Mouse (Mus musculus) Patski (cell line): ENCODE results near the gene Gatc. TPM values are rescaled to one million over a fixed set of nuclear protein-coding genes. Genes with fewer than 3 reads are reported as not detected.

Experiments used
- ATAC-seq: fragments of 100-300 bp; one replicate; pipeline ENCODE4 v1.8.0; 2021
- CTCF ChIA-PET: fragments of 350-600 bp; sonication (Branson Sonifier 250); formaldehyde crosslinking; loops from one replicate; lab custom pipeline; 2022; ENCODE audit warnings: inconsistent platforms; lab: Charles Lee
- POLR2A ChIA-PET: fragments of 350-600 bp; sonication (Branson Sonifier 250); formaldehyde crosslinking; loops from one replicate; lab custom pipeline; 2022; ENCODE audit warnings: antibody characterized with exemption, inconsistent platforms; lab: Charles Lee
- DNase-seq: peaks from one replicate; pipeline ENCODE4 v3.0.0-alpha.2; 2011; ENCODE audit warnings: low read depth, low spot score
- H3K27me3 ChIP-seq: fragments of 371-371 bp; one replicate; pipeline ENCODE4 v1.5.1; 2021
- CTCF ChIP-seq: fragments of 100-300 bp; IDR thresholded peaks from one replicate; pipeline ENCODE4 v1.5.1; 2021
- in situ Hi-C: fragments of 300-500 bp; cut with MboI; formaldehyde crosslinking; loops from 3 replicates; pipeline ENCODE4 v1.11.1; 2018; ENCODE audit warnings: low pct_unique_long_range_greater_than_20kb, mixed read lengths
- polyA plus RNA-seq: library from polyadenylated mRNA; unstranded; gene quantifications from one replicate; pipeline ENCODE4 v1.2.3, GENCODE M21; 2021

Gatc gene
- polyA plus RNA-seq, 1 experiment from 2014 or later = 23.5 TPM

GRCm38 (mm10) chr5:115359851-115360372, 18.9 kb upstream of the Gatc start:
- in situ Hi-C loops = loop anchor here (5.0 kb wide), 2 partner anchors 42 to 82 kb away; no protein-coding TSS in a partner anchor
- ATAC-seq (no peak), DNase-seq (no peak)
- CTCF ChIA-PET = interaction anchor here (0.7 to 2.6 kb wide), 5 partner anchors 8 to 111 kb away, joined by 3 to 13 read pairs (median 3); no protein-coding TSS in a partner anchor
- POLR2A ChIA-PET = interaction anchor here (0.8 to 1.3 kb wide), 2 partner anchors 11 to 113 kb away, joined by 3 to 4 read pairs; partner anchors contain the start of gene Cox6a1
- peaks cover 4% of the 10 kb centered on the region for H3K27me3 ChIP-seq
- TF ChIP-seq CTCF = no peak

- peaks cover 4% of the 10 kb centered on the region for H3K27me3 ChIP-seq
- in situ Hi-C loops = loop anchor here (5.0 kb wide), 2 partner anchors 43 to 83 kb away; no protein-coding TSS in a partner anchor
- POLR2A ChIA-PET = interaction anchor here (0.8 to 1.3 kb wide), 2 partner anchors 10 to 113 kb away, joined by 3 to 4 read pairs; partner anchors contain the start of gene Cox6a1
- no peak for TF ChIP-seq CTCF
- no peak for ATAC-seq
- no peak for DNase-seq
- CTCF ChIA-PET = interaction anchor here (0.7 to 2.6 kb wide), 6 partner anchors 8 to 112 kb away, joined by 3 to 13 read pairs (median 3); no protein-coding TSS in a partner anchor
These were observed 18.5 kb upstream of the Gatc start for GRCm38 (mm10) chr5:115359438-115359837.

DNA sequence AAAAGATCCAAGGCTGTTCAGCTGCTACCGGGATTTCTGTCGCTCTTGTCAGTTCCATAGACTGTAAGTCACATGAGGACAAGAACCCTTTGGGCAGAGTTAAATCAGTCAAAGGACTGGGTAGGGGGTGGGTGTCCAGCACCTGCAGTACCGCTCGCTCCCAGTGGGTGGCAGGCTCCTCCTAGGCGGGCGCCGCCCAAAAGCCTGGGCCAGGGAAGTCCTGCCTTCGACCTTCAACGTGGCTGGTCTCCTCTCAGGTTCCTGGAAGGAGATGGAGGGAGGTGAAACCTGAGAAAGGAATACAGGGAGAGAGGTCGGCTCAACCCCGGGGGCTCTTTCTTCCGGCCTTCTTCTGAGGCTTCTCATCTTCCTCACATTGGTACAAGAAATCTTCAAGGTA, 17.9 kb upstream of the Gatc start:
- ATAC-seq = peak; percentile 79
- POLR2A ChIA-PET = interaction anchor here (0.6 to 1.3 kb wide), 3 partner anchors 10 to 347 kb away, joined by 3 to 4 read pairs (median 3); partner anchors contain the start of gene Cox6a1
- DNase-seq = peak; percentile 25
- CTCF ChIA-PET = interaction anchor here (0.8 to 2.6 kb wide), 3 partner anchors 11 to 82 kb away, joined by 3 to 13 read pairs (median 4); no protein-coding TSS in a partner anchor
- in situ Hi-C loops = loop anchor here (5.0 kb wide), 2 partner anchors 43 to 83 kb away; no protein-coding TSS in a partner anchor
- peaks cover 4% of the 10 kb centered on the region for H3K27me3 ChIP-seq
- TF ChIP-seq CTCF = peak; percentile 99

- DNase-seq = no peak
- ChIA-PET CTCF (interaction anchor here (1.2 kb wide), 1 partner anchor 87 kb away, joined by 5 read pairs; no protein-coding TSS in a partner anchor), POLR2A (no interaction called here)
- peaks cover 4% of the 10 kb centered on the region for H3K27me3 ChIP-seq
- ATAC-seq = no peak
- no peak for TF ChIP-seq CTCF
- in situ Hi-C loops = loop anchor here (5.0 kb wide), 2 partner anchors 47 to 87 kb away; no protein-coding TSS in a partner anchor
These were observed 14.1 kb upstream of the Gatc start for GRCm38 (mm10) chr5:115355070-115355469.

GRCm38 (mm10) chr5:115351348-115351747, 10.4 kb upstream of the Gatc start:
- TF ChIP-seq CTCF = peak; percentile 40
- in situ Hi-C loops = no loop called here
- CTCF ChIA-PET = no interaction called here
- no peak for ATAC-seq
- no peak for DNase-seq
- POLR2A ChIA-PET = interaction anchor here (0.6 kb wide), 1 partner anchor 90 kb away, joined by 3 read pairs; no protein-coding TSS in a partner anchor
- peaks cover 4% of the 10 kb centered on the region for H3K27me3 ChIP-seq

DNA sequence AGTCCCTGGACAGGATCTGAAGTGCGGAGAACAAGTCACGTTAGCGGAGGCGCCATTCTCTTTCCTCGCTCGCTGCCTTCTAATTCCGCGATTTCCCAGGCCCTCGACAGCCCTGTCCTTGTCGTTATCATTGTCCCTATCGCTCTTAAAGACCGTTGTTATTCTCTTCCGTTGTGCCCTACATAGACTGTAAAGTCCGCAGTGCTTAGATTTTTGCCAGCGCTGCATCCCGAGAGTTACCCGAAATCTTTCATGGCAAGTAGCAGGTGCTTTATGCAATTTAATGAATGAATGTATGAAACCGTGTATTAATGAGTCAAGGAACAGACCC, 8.2 kb upstream of the Gatc start:
- no peak for TF ChIP-seq CTCF
- ATAC-seq = no peak
- DNase-seq = no peak
- in situ Hi-C loops = loop anchor here (10.0 kb wide), 1 partner anchor 344 kb away; no protein-coding TSS in a partner anchor
- no peaks in the 10 kb centered on the region for H3K27me3 ChIP-seq
- ChIA-PET POLR2A (interaction anchor here (1.0 to 1.1 kb wide), 3 partner anchors 9 to 642 kb away, joined by 3 to 4 read pairs (median 3); no protein-coding TSS in a partner anchor), CTCF (interaction anchor here (2.6 kb wide), 1 partner anchor 20 kb away, joined by 10 read pairs; no protein-coding TSS in a partner anchor)

DNA sequence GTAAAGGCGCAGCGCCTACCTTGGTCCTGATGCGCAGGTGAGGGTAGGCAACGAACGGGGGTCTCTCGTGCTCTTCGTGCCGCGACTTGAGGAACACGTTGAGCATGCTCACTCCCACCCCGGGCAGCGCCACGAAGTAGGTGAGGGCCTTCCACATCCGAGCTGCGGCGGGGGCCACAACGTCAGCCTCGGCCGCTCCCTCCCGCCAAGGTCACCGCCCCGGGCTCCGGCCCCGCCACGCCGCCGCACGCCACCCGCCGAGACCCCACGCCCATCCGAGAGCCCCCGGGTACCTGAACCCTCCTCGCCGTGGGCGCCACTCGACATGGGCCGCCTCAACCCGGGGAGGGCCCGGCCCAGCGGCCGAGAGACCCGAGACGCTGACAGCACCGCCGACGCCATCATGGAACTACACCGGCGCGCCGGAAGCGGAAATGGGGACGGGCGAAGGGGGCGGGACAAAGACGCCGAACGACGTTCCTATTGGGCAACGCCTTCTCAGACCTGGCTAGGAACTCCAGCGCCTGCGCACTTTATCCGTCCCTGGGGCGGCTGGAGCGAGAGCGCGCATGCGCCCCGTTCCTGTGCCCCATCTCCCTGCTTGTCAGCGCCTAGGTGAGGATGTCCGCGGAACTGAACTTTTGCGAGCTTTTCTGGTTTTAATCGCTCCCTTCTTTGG, 7.7 kb upstream of the Gatc start, which contains the start of gene Cox6a1:
Cox6a1 (minus strand) TSS at position 436 of the 679 bp plus-strand sequence.
- CTCF ChIA-PET = interaction anchor here (1.0 to 2.6 kb wide), 5 partner anchors 11 to 189 kb away, joined by 3 to 13 read pairs (median 8); no protein-coding TSS in a partner anchor
- ATAC-seq = peak; percentile 46
- peak; percentile 94 for DNase-seq
- no peaks in the 10 kb centered on the region for H3K27me3 ChIP-seq
- in situ Hi-C loops = loop anchor here (10.0 kb wide), 1 partner anchor 344 kb away; no protein-coding TSS in a partner anchor
- POLR2A ChIA-PET = interaction anchor here (0.7 to 1.1 kb wide), 7 partner anchors 10 to 642 kb away, joined by 3 to 11 read pairs (median 3); no protein-coding TSS in a partner anchor
- no peak for TF ChIP-seq CTCF

DNA sequence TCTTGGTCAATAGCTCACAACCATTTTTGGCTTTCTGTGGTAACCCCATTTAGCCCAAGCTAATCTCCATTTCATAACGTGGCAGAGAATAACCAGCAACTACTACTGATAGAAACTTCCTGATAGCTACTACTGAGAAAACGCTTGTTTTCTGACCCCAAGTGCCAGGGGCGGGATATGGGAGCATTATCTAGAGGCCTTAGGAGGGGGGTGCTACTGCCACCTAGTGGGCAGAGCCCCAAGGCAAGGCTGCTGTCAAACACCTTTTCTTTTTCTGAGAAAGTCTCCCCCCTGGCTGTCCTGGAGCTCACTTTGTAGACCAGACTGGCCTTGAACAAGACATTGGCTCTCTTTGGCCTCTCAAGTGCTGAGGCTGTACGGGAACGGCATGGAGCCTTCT, 6.6 kb upstream of the Gatc start:
- H3K27me3 ChIP-seq = no peaks in the 10 kb centered on the region
- CTCF ChIA-PET = interaction anchor here (0.8 to 2.6 kb wide), 8 partner anchors 11 to 188 kb away, joined by 3 to 13 read pairs (median 4); partner anchors contain the start of gene Rnf10
- DNase-seq (peak; percentile 37), ATAC-seq (peak; percentile 48)
- POLR2A ChIA-PET = interaction anchor here (1.0 to 1.1 kb wide), 2 partner anchors 16 to 109 kb away, joined by 3 read pairs; no protein-coding TSS in a partner anchor
- in situ Hi-C loops = loop anchor here (10.0 kb wide), 1 partner anchor 343 kb away; no protein-coding TSS in a partner anchor
- TF ChIP-seq CTCF = no peak

- CTCF ChIA-PET = interaction anchor here (0.9 to 1.5 kb wide), 2 partner anchors 12 to 24 kb away, joined by 3 read pairs; no protein-coding TSS in a partner anchor
- H3K27me3 ChIP-seq = no peaks in the 10 kb centered on the region
- DNase-seq (no peak), ATAC-seq (no peak)
- in situ Hi-C loops = loop anchor here (10.0 kb wide), 1 partner anchor 337 kb away; no protein-coding TSS in a partner anchor
- no peak for TF ChIP-seq CTCF
- POLR2A ChIA-PET = interaction anchor here (0.9 to 1.4 kb wide), 7 partner anchors 11 to 74 kb away, joined by 3 to 7 read pairs (median 4); partner anchors contain the start of genes Rnf10 and Srsf9
These were observed 562 bp upstream of the Gatc start for GRCm38 (mm10) chr5:115341314-115342165.
